Mouse (Mus musculus): ENCODE data around the gene E130308A19Rik. TPM values are rescaled to one million over a fixed set of nuclear protein-coding genes. Genes with fewer than 3 reads are reported as not detected.

Gene E130308A19Rik
- total RNA-seq, 1 experiment from 2014 or later, result 9.4 TPM

GRCm38 (mm10) chr4:59628255-59628654 is 2.2 kb downstream of the E130308A19Rik start:
- no peak for ATAC-seq (replicated peaks in 1 of 2; ENCODE audit: insufficient read depth in 1 of 2, low FRiP score in 2 of 2, low TSS enrichment in 1 of 2, low read depth in 1 of 2, poor library complexity in 2 of 2, severe bottlenecking in 2 of 2)

- no peak for ATAC-seq (replicated peaks in 1 of 2; ENCODE audit: insufficient read depth in 1 of 2, low FRiP score in 2 of 2, low TSS enrichment in 1 of 2, low read depth in 1 of 2, poor library complexity in 2 of 2, severe bottlenecking in 2 of 2)
Measured at GRCm38 (mm10) chr4:59629076-59629874, 3.3 kb downstream of the E130308A19Rik start.

GRCm38 (mm10) chr4:59630122-59630521 is 4.1 kb downstream of the E130308A19Rik start:
- no peak for ATAC-seq (replicated peaks in 1 of 2; ENCODE audit: insufficient read depth in 1 of 2, low FRiP score in 2 of 2, low TSS enrichment in 1 of 2, low read depth in 1 of 2, poor library complexity in 2 of 2, severe bottlenecking in 2 of 2)

GRCm38 (mm10) chr4:59634532-59634931 is 8.5 kb downstream of the E130308A19Rik start:
- ATAC-seq (replicated peaks in 1 of 2; ENCODE audit: insufficient read depth in 1 of 2, low FRiP score in 2 of 2, low TSS enrichment in 1 of 2, low read depth in 1 of 2, poor library complexity in 2 of 2, severe bottlenecking in 2 of 2), result no peak

GRCm38 (mm10) chr4:59639163-59639562 is 13.2 kb downstream of the E130308A19Rik start:
- no peak for ATAC-seq (replicated peaks in 1 of 2; ENCODE audit: insufficient read depth in 1 of 2, low FRiP score in 2 of 2, low TSS enrichment in 1 of 2, low read depth in 1 of 2, poor library complexity in 2 of 2, severe bottlenecking in 2 of 2)

GRCm38 (mm10) chr4:59640720-59641119 is 14.7 kb downstream of the E130308A19Rik start:
- no peak for ATAC-seq (replicated peaks in 1 of 2; ENCODE audit: insufficient read depth in 1 of 2, low FRiP score in 2 of 2, low TSS enrichment in 1 of 2, low read depth in 1 of 2, poor library complexity in 2 of 2, severe bottlenecking in 2 of 2)

GRCm38 (mm10) chr4:59642039-59642438 is 16.0 kb downstream of the E130308A19Rik start:
- no peak for ATAC-seq (replicated peaks in 1 of 2; ENCODE audit: insufficient read depth in 1 of 2, low FRiP score in 2 of 2, low TSS enrichment in 1 of 2, low read depth in 1 of 2, poor library complexity in 2 of 2, severe bottlenecking in 2 of 2)

- ATAC-seq (replicated peaks in 1 of 2; ENCODE audit: insufficient read depth in 1 of 2, low FRiP score in 2 of 2, low TSS enrichment in 1 of 2, low read depth in 1 of 2, poor library complexity in 2 of 2, severe bottlenecking in 2 of 2), result no peak
Measured at GRCm38 (mm10) chr4:59642657-59643056, 16.6 kb downstream of the E130308A19Rik start.

GRCm38 (mm10) chr4:59644431-59644830 is 18.4 kb downstream of the E130308A19Rik start:
- ATAC-seq (replicated peaks in 1 of 2; ENCODE audit: insufficient read depth in 1 of 2, low FRiP score in 2 of 2, low TSS enrichment in 1 of 2, low read depth in 1 of 2, poor library complexity in 2 of 2, severe bottlenecking in 2 of 2), result no peak

- ATAC-seq (replicated peaks in 1 of 2; ENCODE audit: insufficient read depth in 1 of 2, low FRiP score in 2 of 2, low TSS enrichment in 1 of 2, low read depth in 1 of 2, poor library complexity in 2 of 2, severe bottlenecking in 2 of 2), result no peak
Measured at GRCm38 (mm10) chr4:59644992-59645391, 19.0 kb downstream of the E130308A19Rik start.

- no peak for ATAC-seq (replicated peaks in 1 of 2; ENCODE audit: insufficient read depth in 1 of 2, low FRiP score in 2 of 2, low TSS enrichment in 1 of 2, low read depth in 1 of 2, poor library complexity in 2 of 2, severe bottlenecking in 2 of 2)
Measured at GRCm38 (mm10) chr4:59645610-59646009, 19.6 kb downstream of the E130308A19Rik start.

GRCm38 (mm10) chr4:59646020-59646696 is 20.1 kb downstream of the E130308A19Rik start:
- ATAC-seq (replicated peaks in 1 of 2; ENCODE audit: insufficient read depth in 1 of 2, low FRiP score in 2 of 2, low TSS enrichment in 1 of 2, low read depth in 1 of 2, poor library complexity in 2 of 2, severe bottlenecking in 2 of 2), result no peak

- ATAC-seq (replicated peaks in 1 of 2; ENCODE audit: insufficient read depth in 1 of 2, low FRiP score in 2 of 2, low TSS enrichment in 1 of 2, low read depth in 1 of 2, poor library complexity in 2 of 2, severe bottlenecking in 2 of 2), result no peak
Measured at GRCm38 (mm10) chr4:59649119-59649518, 23.1 kb downstream of the E130308A19Rik start.

GRCm38 (mm10) chr4:59652166-59652681 is 26.2 kb downstream of the E130308A19Rik start:
- no peak for ATAC-seq (replicated peaks in 1 of 2; ENCODE audit: insufficient read depth in 1 of 2, low FRiP score in 2 of 2, low TSS enrichment in 1 of 2, low read depth in 1 of 2, poor library complexity in 2 of 2, severe bottlenecking in 2 of 2)

- no peak for ATAC-seq (replicated peaks in 1 of 2; ENCODE audit: insufficient read depth in 1 of 2, low FRiP score in 2 of 2, low TSS enrichment in 1 of 2, low read depth in 1 of 2, poor library complexity in 2 of 2, severe bottlenecking in 2 of 2)
Measured at GRCm38 (mm10) chr4:59656061-59656642, 30.1 kb downstream of the E130308A19Rik start.

- no peak for ATAC-seq (replicated peaks in 1 of 2; ENCODE audit: insufficient read depth in 1 of 2, low FRiP score in 2 of 2, low TSS enrichment in 1 of 2, low read depth in 1 of 2, poor library complexity in 2 of 2, severe bottlenecking in 2 of 2)
Measured at GRCm38 (mm10) chr4:59662163-59662562, 36.2 kb downstream of the E130308A19Rik start.

GRCm38 (mm10) chr4:59663451-59663850 is 37.4 kb downstream of the E130308A19Rik start:
- no peak for ATAC-seq (replicated peaks in 1 of 2; ENCODE audit: insufficient read depth in 1 of 2, low FRiP score in 2 of 2, low TSS enrichment in 1 of 2, low read depth in 1 of 2, poor library complexity in 2 of 2, severe bottlenecking in 2 of 2)

Data from hematopoietic stem cell, adult 5-6 weeks (primary cell).